Mouse (Mus musculus): ENCODE measurements around the gene Syngr3. TPM values are rescaled to one million over a fixed set of nuclear protein-coding genes. Genes with fewer than 3 reads are reported as not detected.

Gene Syngr3
- polyA plus RNA-seq, 1 experiment from 2014 or later: 6.2 TPM

- no peak overlapping the region for H3K4me3 ChIP-seq (ENCODE audit: low read depth, low read length)
- WGBS: 92% methylated on average over 24 of the region's 24 CpGs
- no peak overlapping the region for H3K27ac ChIP-seq (replicated peaks; ENCODE audit: low read depth, low read length)
- no peaks in the 10 kb centered on the region for H3K4me1 ChIP-seq (ENCODE audit: control insufficient read depth, insufficient read depth, low read length)
- peaks cover 22% of the 10 kb centered on the region for H3K36me3 ChIP-seq (replicated peaks; ENCODE audit: control insufficient read depth, insufficient read depth, low read depth, low read length)
- no peak overlapping the region for H3K4me2 ChIP-seq (ENCODE audit: low read depth, low read length)
- no peak overlapping the region for H3K9ac ChIP-seq (replicated peaks; ENCODE audit: low read length)
- no peak for DNase-seq (ENCODE audit: low spot score)
- no peaks in the 10 kb centered on the region for H3K27me3 ChIP-seq (ENCODE audit: control insufficient read depth, insufficient read depth, low read length)
- H3K9me3 ChIP-seq (replicated peaks; ENCODE audit: control insufficient read depth, low read length): no peaks in the 10 kb centered on the region
- ATAC-seq (replicated peaks; ENCODE audit: insufficient number of reproducible peaks, low FRiP score, low TSS enrichment, low read depth): 0 out of 2 replicates have a peak, but pooled peaks have one; percentile 30
Measured at GRCm38 (mm10) chr17:24677500-24678080, 12.2 kb downstream of the Syngr3 start.

GRCm38 (mm10) chr17:24676877-24677276 lies 12.9 kb downstream of the Syngr3 start:
- WGBS: 94% methylated on average over 5 of the region's 5 CpGs
- H3K4me2 ChIP-seq (ENCODE audit: low read depth, low read length): no peak overlapping the region
- H3K4me1 ChIP-seq (ENCODE audit: control insufficient read depth, insufficient read depth, low read length): no peaks in the 10 kb centered on the region; the same call in 1 of the 2 replicates
- peaks cover 22% of the 10 kb centered on the region for H3K36me3 ChIP-seq (replicated peaks; ENCODE audit: control insufficient read depth, insufficient read depth, low read depth, low read length)
- no peak overlapping the region for H3K4me3 ChIP-seq (ENCODE audit: low read depth, low read length)
- no peaks in the 10 kb centered on the region for H3K27me3 ChIP-seq (ENCODE audit: control insufficient read depth, insufficient read depth, low read length)
- no peak for DNase-seq (ENCODE audit: low spot score)
- no peak overlapping the region for H3K9ac ChIP-seq (replicated peaks; ENCODE audit: low read length)
- ATAC-seq (replicated peaks; ENCODE audit: insufficient number of reproducible peaks, low FRiP score, low TSS enrichment, low read depth): no peak
- no peaks in the 10 kb centered on the region for H3K9me3 ChIP-seq (replicated peaks; ENCODE audit: control insufficient read depth, low read length)
- no peak overlapping the region for H3K27ac ChIP-seq (replicated peaks; ENCODE audit: low read depth, low read length)

GRCm38 (mm10) chr17:24676187-24676586 lies 13.6 kb downstream of the Syngr3 start:
- peak; percentile 78 for DNase-seq (ENCODE audit: low spot score)
- 71% methylated on average over 2 of the region's 2 CpGs for WGBS
- Histone ChIP-seq H3K9ac (replicated peaks; ENCODE audit: low read length) (no peak overlapping the region), H3K4me3 (ENCODE audit: low read depth, low read length) (no peak overlapping the region), H3K9me3 (replicated peaks; ENCODE audit: control insufficient read depth, low read length) (no peaks in the 10 kb centered on the region), H3K27me3 (ENCODE audit: control insufficient read depth, insufficient read depth, low read length) (no peaks in the 10 kb centered on the region), H3K27ac (replicated peaks; ENCODE audit: low read depth, low read length) (no peak overlapping the region), H3K36me3 (replicated peaks; ENCODE audit: control insufficient read depth, insufficient read depth, low read depth, low read length) (peaks cover 20% of the 10 kb centered on the region), H3K4me2 (ENCODE audit: low read depth, low read length) (no peak overlapping the region), H3K4me1 (ENCODE audit: control insufficient read depth, insufficient read depth, low read length) (peaks cover 2% of the 10 kb centered on the region; the same call in 1 of the 2 replicates)
- no peak; the same call in 1 of the 2 replicates for ATAC-seq (replicated peaks; ENCODE audit: insufficient number of reproducible peaks, low FRiP score, low TSS enrichment, low read depth)

GRCm38 (mm10) chr17:24674277-24674676 lies 15.5 kb downstream of the Syngr3 start:
- Histone ChIP-seq H3K27me3 (ENCODE audit: control insufficient read depth, insufficient read depth, low read length) (no peaks in the 10 kb centered on the region), H3K4me1 (ENCODE audit: control insufficient read depth, insufficient read depth, low read length) (peaks cover 5% of the 10 kb centered on the region; the same call in 1 of the 2 replicates), H3K9me3 (replicated peaks; ENCODE audit: control insufficient read depth, low read length) (no peaks in the 10 kb centered on the region), H3K9ac (replicated peaks; ENCODE audit: low read length) (no peak overlapping the region), H3K27ac (replicated peaks; ENCODE audit: low read depth, low read length) (no peak overlapping the region), H3K4me2 (ENCODE audit: low read depth, low read length) (no peak overlapping the region), H3K4me3 (ENCODE audit: low read depth, low read length) (no peak overlapping the region), H3K36me3 (replicated peaks; ENCODE audit: control insufficient read depth, insufficient read depth, low read depth, low read length) (peaks cover 7% of the 10 kb centered on the region)
- no peak for DNase-seq (ENCODE audit: low spot score)
- 92% methylated on average over 7 of the region's 7 CpGs for WGBS
- ATAC-seq (replicated peaks; ENCODE audit: insufficient number of reproducible peaks, low FRiP score, low TSS enrichment, low read depth): no peak

GRCm38 (mm10) chr17:24672141-24672540 lies 17.6 kb downstream of the Syngr3 start:
- DNase-seq (ENCODE audit: low spot score): no peak

GRCm38 (mm10) chr17:24671346-24671745 lies 18.4 kb downstream of the Syngr3 start:
- Histone ChIP-seq H3K27me3 (ENCODE audit: control insufficient read depth, insufficient read depth, low read length) (no peaks in the 10 kb centered on the region), H3K4me3 (ENCODE audit: low read depth, low read length) (peak overlapping the region; percentile 8; the same call in 1 of the 2 replicates), H3K4me1 (ENCODE audit: control insufficient read depth, insufficient read depth, low read length) (peaks cover 5% of the 10 kb centered on the region; the same call in 1 of the 2 replicates), H3K4me2 (ENCODE audit: low read depth, low read length) (peak overlapping the region; percentile 85; the same call in 1 of the 2 replicates), H3K9ac (replicated peaks; ENCODE audit: low read length) (peak overlapping the region; percentile 44; the same call in 1 of the 2 replicates), H3K36me3 (replicated peaks; ENCODE audit: control insufficient read depth, insufficient read depth, low read depth, low read length) (no peaks in the 10 kb centered on the region), H3K27ac (replicated peaks; ENCODE audit: low read depth, low read length) (no peak overlapping the region), H3K9me3 (replicated peaks; ENCODE audit: control insufficient read depth, low read length) (no peaks in the 10 kb centered on the region)
- WGBS: 73% methylated on average over 5 of the region's 5 CpGs
- no peak for ATAC-seq (replicated peaks; ENCODE audit: insufficient number of reproducible peaks, low FRiP score, low TSS enrichment, low read depth)
- DNase-seq (ENCODE audit: low spot score): no peak

More at GRCm38 (mm10) chr17:24672141-24672540, 17.6 kb downstream of the Syngr3 start:
- WGBS: 11% methylated on average over 5 of the region's 5 CpGs
- H3K27ac ChIP-seq (replicated peaks; ENCODE audit: low read depth, low read length): no peak overlapping the region
- no peak overlapping the region for H3K4me2 ChIP-seq (ENCODE audit: low read depth, low read length)
- H3K9me3 ChIP-seq (replicated peaks; ENCODE audit: control insufficient read depth, low read length): no peaks in the 10 kb centered on the region
- no peak overlapping the region for H3K9ac ChIP-seq (replicated peaks; ENCODE audit: low read length)
- no peak for ATAC-seq (replicated peaks; ENCODE audit: insufficient number of reproducible peaks, low FRiP score, low TSS enrichment, low read depth)
- no peak overlapping the region for H3K4me3 ChIP-seq (ENCODE audit: low read depth, low read length)
- no peaks in the 10 kb centered on the region for H3K27me3 ChIP-seq (ENCODE audit: control insufficient read depth, insufficient read depth, low read length)
- peaks cover 5% of the 10 kb centered on the region; the same call in 1 of the 2 replicates for H3K4me1 ChIP-seq (ENCODE audit: control insufficient read depth, insufficient read depth, low read length)
- peaks cover 4% of the 10 kb centered on the region; the same call in 1 of the 2 replicates for H3K36me3 ChIP-seq (replicated peaks; ENCODE audit: control insufficient read depth, insufficient read depth, low read depth, low read length)

GRCm38 (mm10) chr17:24670246-24670844 lies 19.4 kb downstream of the Syngr3 start:
- Histone ChIP-seq H3K9ac (replicated peaks; ENCODE audit: low read length) (peak overlapping the region; percentile 97), H3K27me3 (ENCODE audit: control insufficient read depth, insufficient read depth, low read length) (no peaks in the 10 kb centered on the region), H3K4me1 (ENCODE audit: control insufficient read depth, insufficient read depth, low read length) (peaks cover 5% of the 10 kb centered on the region; the same call in 1 of the 2 replicates), H3K36me3 (replicated peaks; ENCODE audit: control insufficient read depth, insufficient read depth, low read depth, low read length) (no peaks in the 10 kb centered on the region), H3K4me3 (ENCODE audit: low read depth, low read length) (peak overlapping the region; percentile 90), H3K4me2 (ENCODE audit: low read depth, low read length) (peak overlapping the region; percentile 85), H3K27ac (replicated peaks; ENCODE audit: low read depth, low read length) (no peak overlapping the region; the same call in 1 of the 2 replicates), H3K9me3 (replicated peaks; ENCODE audit: control insufficient read depth, low read length) (no peaks in the 10 kb centered on the region)
- ATAC-seq (replicated peaks; ENCODE audit: insufficient number of reproducible peaks, low FRiP score, low TSS enrichment, low read depth): no peak
- 15% methylated on average over 8 of the region's 8 CpGs for WGBS
- DNase-seq (ENCODE audit: low spot score): no peak
